Mouse (Mus musculus): ENCODE measurements at regions not wholly inside any gene's neighbourhood (a gene's known extent, or its start where the extent isn't known, plus 50 kb on each side); places are given as distances from the start of the nearest gene placed in this dataset.
A peak's percentile ranks its signal among the peaks of the same experiment; 100 is the strongest.

DNA sequence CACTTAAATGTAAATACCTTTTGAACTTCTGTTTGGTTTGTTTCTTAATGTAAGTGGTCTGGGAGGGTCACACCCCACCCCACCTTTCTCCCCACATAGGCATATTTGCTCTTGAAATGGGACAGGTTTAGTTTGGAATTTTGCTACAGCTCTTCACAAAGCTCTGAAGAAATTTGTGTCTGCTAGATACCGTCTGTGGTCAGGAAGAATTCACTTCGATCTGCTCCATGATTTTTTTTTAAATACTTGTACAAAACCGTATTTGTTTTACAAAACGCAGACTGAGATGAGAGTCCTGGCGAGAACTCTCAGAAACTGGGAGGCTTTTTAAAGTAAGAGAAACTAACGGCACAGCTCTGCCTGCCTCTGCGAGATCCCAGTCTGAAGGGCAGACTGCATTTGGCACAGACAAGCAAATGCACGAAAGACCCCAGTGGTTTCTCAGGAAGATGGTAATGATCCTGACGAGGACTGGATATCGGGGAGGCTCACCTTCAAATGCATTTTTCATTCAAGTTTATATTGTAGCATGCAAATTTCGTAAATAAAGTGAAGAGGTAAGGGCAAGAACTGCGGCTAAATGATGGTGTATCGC lies 423.5 kb upstream of the Tbc1d2b start:
- Histone ChIP-seq H3K4me1 (ENCODE audit: control insufficient read depth, insufficient read depth, low read length) (no peaks in the 10 kb centered on the region), H3K27ac (replicated peaks; ENCODE audit: insufficient read depth, low read depth, low read length) (no peak overlapping the region), H3K36me3 (ENCODE audit: control insufficient read depth, insufficient read depth, low read length) (no peaks in the 10 kb centered on the region), H3K9ac (ENCODE audit: low read depth, low read length) (no peak overlapping the region), H3K4me3 (ENCODE audit: insufficient read depth, low read depth, low read length) (no peak overlapping the region), H3K79me2 (ENCODE audit: control insufficient read depth, insufficient read depth, low read length) (no peaks in the 10 kb centered on the region), H3K27me3 (ENCODE audit: control insufficient read depth, insufficient read depth, low read length) (no peaks in the 10 kb centered on the region)
- no peak for DNase-seq (ENCODE audit: extremely low read depth, low read depth, low spot score)
- WGBS = 71% methylated on average over 13 of the region's 13 CpGs
- TF ChIP-seq POLR2A (IDR thresholded peaks at IDR 0.05; ENCODE audit: extremely low read depth, insufficient read depth, low read length) (no peak), CTCF (IDR thresholded peaks at IDR 0.05; ENCODE audit: low read depth, low read length) (no peak)

DNA sequence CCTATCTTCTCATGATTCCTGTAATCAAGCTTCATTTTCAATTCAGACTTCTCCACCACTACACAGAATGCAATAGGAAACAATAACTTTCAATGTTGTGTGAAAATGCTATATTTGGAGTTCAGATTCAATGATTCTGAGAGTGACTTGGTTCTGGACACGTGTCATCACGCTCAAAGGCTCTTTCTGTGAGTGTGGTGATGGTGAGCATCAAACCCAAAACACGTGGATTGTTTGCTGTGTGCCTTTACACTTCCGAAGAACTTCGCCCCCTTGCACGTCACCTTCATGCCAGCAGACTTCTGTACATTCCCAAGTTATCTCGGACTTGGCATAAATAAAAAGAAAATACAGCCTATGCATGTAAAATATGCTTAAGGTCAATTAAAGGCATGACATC lies 425.1 kb upstream of the Tbc1d2b start:
- 62% methylated on average over 7 of the region's 7 CpGs for WGBS

DNA sequence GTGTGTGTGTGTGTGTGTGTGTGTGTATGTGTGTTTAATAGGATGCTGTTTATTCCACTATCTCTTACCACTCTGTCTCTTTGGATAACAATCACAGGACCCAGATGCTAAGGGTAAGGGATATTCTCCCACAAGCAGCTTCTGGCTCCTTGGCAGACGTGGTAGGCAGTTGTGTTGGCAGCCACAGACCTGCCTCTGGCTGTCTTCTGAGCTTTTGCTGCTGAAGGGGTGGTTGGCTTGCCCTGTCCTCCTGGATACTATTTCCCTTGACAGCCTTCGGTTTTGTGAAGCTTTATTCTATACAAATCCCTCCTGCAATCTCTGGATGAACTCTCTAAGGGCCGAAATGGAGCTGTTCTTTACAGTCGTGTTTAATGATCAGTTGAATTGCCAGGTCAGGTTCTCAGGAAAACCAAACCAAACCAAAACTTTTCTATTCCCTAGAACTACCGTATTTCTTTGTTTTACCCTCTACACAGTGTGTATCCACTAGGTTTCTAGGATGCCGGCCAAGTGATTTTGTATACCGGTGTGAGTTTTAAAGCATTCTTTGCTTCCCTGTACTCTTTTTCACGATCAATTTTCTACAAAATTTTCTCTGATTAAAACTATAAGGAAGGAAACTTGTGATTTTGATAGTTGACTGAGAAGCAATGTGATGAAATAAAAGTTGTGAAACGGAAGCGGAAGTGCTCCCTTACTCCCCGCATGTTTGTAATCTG lies 426.8 kb upstream of the Tbc1d2b start:
- 69% methylated on average over 11 of the region's 11 CpGs for WGBS
- no peak overlapping the region for H3K27ac ChIP-seq (replicated peaks; ENCODE audit: insufficient read depth, low read depth, low read length)
- H3K79me2 ChIP-seq (ENCODE audit: control insufficient read depth, insufficient read depth, low read length) = no peaks in the 10 kb centered on the region
- no peak overlapping the region for H3K9ac ChIP-seq (ENCODE audit: low read depth, low read length)
- H3K4me1 ChIP-seq (ENCODE audit: control insufficient read depth, insufficient read depth, low read length) = no peaks in the 10 kb centered on the region
- TF ChIP-seq CTCF (IDR thresholded peaks at IDR 0.05; ENCODE audit: low read depth, low read length) = no peak
- no peak overlapping the region for H3K4me3 ChIP-seq (ENCODE audit: insufficient read depth, low read depth, low read length)
- no peaks in the 10 kb centered on the region for H3K27me3 ChIP-seq (ENCODE audit: control insufficient read depth, insufficient read depth, low read length)
- H3K36me3 ChIP-seq (ENCODE audit: control insufficient read depth, insufficient read depth, low read length) = no peaks in the 10 kb centered on the region
- no peak for DNase-seq (ENCODE audit: extremely low read depth, low read depth, low spot score)

More for the DNA sequence above, 425.1 kb upstream of the Tbc1d2b start:
- Histone ChIP-seq H3K4me3 (ENCODE audit: insufficient read depth, low read depth, low read length) (no peak overlapping the region), H3K27ac (replicated peaks; ENCODE audit: insufficient read depth, low read depth, low read length) (no peak overlapping the region), H3K4me1 (ENCODE audit: control insufficient read depth, insufficient read depth, low read length) (no peaks in the 10 kb centered on the region), H3K9ac (ENCODE audit: low read depth, low read length) (no peak overlapping the region), H3K79me2 (ENCODE audit: control insufficient read depth, insufficient read depth, low read length) (no peaks in the 10 kb centered on the region), H3K27me3 (ENCODE audit: control insufficient read depth, insufficient read depth, low read length) (no peaks in the 10 kb centered on the region), H3K36me3 (ENCODE audit: control insufficient read depth, insufficient read depth, low read length) (no peaks in the 10 kb centered on the region)
- no peak for DNase-seq (ENCODE audit: extremely low read depth, low read depth, low spot score)
- TF ChIP-seq CTCF (IDR thresholded peaks at IDR 0.05; ENCODE audit: low read depth, low read length) = no peak
- TF ChIP-seq POLR2A (IDR thresholded peaks at IDR 0.05; ENCODE audit: extremely low read depth, insufficient read depth, low read length) = no peak

DNA sequence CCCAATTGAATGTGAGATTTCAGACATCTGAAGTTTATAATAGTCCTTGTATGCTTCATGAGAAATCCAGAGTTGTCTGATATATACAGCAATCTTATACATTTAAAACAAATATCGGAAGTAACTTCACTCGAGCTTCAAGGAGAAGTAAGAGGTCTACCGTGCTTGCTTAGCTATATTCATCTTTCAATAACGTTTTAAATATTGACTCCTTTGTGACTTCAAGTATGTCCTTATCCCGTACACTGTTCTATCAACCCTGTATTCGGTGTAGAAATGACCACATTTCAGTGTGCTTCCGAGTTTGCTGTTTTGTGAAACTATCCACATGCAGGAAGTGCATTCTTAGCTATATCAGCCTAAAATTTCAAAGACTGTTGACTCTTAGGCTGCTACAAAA lies 427.8 kb upstream of the Tbc1d2b start:
- Histone ChIP-seq H3K4me3 (ENCODE audit: insufficient read depth, low read depth, low read length) (no peak overlapping the region), H3K79me2 (ENCODE audit: control insufficient read depth, insufficient read depth, low read length) (no peaks in the 10 kb centered on the region), H3K9ac (ENCODE audit: low read depth, low read length) (no peak overlapping the region), H3K27ac (replicated peaks; ENCODE audit: insufficient read depth, low read depth, low read length) (no peak overlapping the region), H3K27me3 (ENCODE audit: control insufficient read depth, insufficient read depth, low read length) (no peaks in the 10 kb centered on the region), H3K4me1 (ENCODE audit: control insufficient read depth, insufficient read depth, low read length) (no peaks in the 10 kb centered on the region), H3K36me3 (ENCODE audit: control insufficient read depth, insufficient read depth, low read length) (no peaks in the 10 kb centered on the region)
- TF ChIP-seq POLR2A (IDR thresholded peaks at IDR 0.05; ENCODE audit: extremely low read depth, insufficient read depth, low read length) = no peak
- TF ChIP-seq CTCF (IDR thresholded peaks at IDR 0.05; ENCODE audit: low read depth, low read length) = no peak
- DNase-seq (ENCODE audit: extremely low read depth, low read depth, low spot score) = no peak
- WGBS = 65% methylated on average over 7 of the region's 7 CpGs

DNA sequence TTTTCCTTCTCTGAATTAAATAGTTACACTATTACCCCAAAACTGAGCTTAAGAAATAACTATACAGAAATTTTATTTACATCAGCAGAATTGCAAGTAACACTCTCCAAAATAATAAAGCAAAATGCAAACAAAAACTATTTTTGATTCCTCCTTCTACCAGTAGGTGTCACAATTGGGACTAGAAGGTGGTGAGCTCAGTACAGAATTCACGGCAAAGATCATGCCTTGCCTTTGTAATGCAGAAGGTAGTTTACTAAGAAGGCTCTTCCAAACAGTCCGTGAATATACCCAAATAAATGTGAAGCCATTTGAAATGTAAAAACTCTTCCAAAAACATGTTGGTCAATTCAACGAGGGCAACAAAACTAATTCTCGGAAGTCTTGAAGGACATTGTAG lies 428.5 kb upstream of the Tbc1d2b start:
- Histone ChIP-seq H3K79me2 (ENCODE audit: control insufficient read depth, insufficient read depth, low read length) (no peaks in the 10 kb centered on the region), H3K4me3 (ENCODE audit: insufficient read depth, low read depth, low read length) (no peak overlapping the region), H3K9ac (ENCODE audit: low read depth, low read length) (no peak overlapping the region), H3K27me3 (ENCODE audit: control insufficient read depth, insufficient read depth, low read length) (no peaks in the 10 kb centered on the region), H3K27ac (replicated peaks; ENCODE audit: insufficient read depth, low read depth, low read length) (no peak overlapping the region), H3K36me3 (ENCODE audit: control insufficient read depth, insufficient read depth, low read length) (no peaks in the 10 kb centered on the region), H3K4me1 (ENCODE audit: control insufficient read depth, insufficient read depth, low read length) (no peaks in the 10 kb centered on the region)
- TF ChIP-seq POLR2A (IDR thresholded peaks at IDR 0.05; ENCODE audit: extremely low read depth, insufficient read depth, low read length) (no peak), CTCF (IDR thresholded peaks at IDR 0.05; ENCODE audit: low read depth, low read length) (no peak)
- peak; percentile 49 for DNase-seq (ENCODE audit: extremely low read depth, low read depth, low spot score)
- 41% methylated on average over 4 of the region's 4 CpGs for WGBS
